Mouse (Mus musculus): ENCODE results near the gene Bloc1s6.

The Bloc1s6 gene

DNA sequence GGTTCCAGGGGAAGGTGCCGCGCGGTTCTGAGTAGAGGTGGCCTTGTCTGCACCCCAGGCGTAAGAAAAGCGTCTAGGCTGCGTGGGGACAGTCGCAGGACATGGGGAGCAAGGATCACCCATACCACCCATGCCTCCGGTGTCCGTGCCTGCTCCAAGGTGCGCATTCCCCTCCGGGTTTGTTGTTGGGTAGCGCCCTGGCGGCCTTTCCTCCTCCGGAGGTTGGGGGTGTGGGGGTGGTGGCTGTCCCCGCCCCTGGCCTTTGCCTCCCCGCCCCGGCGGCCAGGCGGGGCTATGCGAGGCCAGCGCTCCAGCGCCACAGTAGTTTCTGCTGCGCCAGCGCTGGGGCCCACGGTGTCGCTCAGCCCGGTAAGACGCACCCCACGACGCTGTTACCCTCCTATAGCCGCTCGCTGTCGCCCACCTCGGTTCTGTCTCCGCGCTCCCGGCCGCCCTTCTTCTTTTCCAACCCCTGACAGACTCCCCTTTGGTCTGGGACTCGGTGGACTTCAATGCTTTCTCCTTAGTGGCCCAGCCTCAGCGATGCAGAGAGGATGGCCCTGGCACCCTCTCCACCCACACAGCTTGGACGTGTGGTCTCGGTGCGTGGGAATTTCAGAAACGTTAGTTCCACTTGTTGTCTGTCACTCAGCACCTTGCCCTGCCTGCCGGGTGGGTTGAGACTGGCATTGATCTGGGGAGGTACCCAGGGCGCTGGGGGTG lies 26.9 kb downstream of the Bloc1s6 start, which contains the start of gene Sqor:
TSS of gene Sqor (plus strand) at position 167 of the 723 bp plus-strand sequence.
- DNase-seq = peak; percentile 32

DNA sequence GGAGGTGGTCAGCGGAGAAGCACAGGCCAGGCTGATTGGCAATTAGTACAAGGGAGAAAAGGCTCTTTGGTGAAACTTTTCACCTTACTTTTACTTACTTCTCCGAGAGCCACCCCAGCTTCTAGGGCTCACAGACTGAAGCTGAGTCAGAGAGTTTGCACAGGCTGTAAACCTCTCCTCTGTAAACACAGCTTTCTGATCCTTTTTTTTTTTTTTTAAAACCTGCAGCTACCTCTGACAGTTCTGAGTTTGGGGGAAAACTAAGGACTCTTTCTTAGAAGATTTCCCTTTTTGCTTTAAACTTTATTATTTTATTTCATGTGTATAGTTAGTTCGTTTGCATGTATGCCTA lies 27.5 kb downstream of the Bloc1s6 start:
- no peak for DNase-seq

DNA sequence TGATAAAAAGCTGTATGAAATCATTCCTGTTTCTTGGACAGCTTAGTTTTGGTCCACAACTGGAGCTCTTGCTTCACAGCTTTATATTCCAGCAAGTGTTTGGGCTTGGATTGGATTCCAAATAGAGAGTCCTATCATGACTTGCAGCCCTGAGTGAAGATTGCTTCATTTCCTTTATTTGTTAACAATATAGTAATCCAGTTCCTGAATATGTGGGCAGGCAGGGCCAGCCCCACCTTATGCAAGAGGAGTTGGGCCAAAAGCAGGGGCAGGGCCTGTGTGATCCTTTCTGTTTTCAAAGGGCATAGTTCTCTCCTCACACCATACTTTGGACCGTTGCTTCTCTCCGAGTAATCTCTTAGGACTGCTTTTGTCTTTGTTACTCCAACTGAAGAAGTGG lies 32.7 kb downstream of the Bloc1s6 start:
- DNase-seq = no peak

DNA sequence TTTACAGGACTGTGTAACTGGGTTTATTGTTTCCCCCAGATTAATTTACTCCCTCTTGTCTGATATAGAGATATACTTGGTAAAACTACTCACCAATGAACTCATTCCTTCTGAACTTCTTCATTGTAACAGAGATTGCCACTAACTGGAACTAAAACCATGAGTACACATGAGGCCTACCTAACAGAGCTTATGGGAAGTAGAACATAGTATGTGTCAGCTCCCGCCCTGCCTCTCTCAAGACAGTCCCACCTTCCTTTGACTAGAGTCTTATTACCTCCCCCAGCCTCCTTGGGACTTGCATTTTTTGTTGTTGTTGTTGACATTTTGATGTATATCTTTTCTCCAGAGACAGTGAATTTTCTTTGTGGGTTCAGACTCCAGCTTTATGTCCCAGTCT lies 34.6 kb downstream of the Bloc1s6 start:
- no peak for DNase-seq

DNA sequence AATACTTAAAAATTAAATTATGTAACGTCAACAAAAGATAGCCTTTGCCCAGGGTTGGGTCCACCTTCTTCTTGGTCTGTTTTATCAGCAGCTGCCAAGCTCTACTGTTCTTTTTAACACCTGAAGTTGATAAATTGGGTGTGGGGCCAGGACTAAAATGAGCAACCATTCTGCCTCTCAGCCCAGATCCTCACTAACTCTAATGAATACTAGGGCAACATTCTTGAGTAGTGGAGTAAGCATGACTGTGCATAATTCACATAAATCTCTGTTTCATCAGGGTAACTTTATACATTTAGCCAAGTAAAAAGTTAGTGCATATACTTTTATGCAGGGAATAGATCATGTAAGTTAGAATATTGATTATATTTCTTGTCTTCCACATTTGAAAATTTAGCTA lies 37.2 kb downstream of the Bloc1s6 start:
- no peak for DNase-seq

DNA sequence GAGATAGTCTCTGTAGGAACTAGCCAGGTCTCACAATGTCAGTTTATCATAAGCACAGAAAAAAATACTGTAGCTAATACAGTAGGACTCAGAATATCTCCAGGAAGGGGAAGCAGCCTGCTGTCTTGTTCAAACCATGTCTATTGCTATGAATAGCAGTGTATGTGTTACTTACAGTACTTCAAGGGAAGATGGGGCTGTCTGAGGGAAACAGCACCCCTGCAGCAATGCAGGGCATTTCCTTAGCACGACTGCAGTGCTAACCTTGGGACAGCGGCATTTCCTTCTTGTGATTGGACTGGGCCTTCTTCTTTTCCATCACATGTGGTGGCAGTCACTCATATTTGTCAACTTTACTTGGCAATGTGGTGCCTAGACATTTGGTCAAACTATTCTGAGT lies 38.5 kb downstream of the Bloc1s6 start:
- DNase-seq = no peak

DNA sequence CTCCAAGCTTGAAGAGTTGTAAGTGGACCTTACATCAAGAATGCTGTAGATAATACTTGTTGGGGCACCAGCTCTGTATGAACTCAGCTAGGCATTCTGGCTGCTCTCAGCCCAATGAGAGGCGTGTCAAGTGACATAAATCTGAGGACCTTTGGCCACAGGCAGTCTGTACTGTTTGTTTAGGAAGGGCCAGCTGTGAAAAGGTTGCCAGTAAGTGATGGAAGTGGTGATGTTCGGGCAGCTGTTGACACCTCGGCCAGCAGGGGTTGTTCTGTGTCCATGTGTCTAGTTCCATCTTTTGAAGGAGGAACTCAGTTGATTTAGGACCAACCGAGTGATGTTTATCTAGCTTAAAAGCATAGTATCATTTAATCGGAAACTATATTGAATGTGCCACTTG lies 41.7 kb downstream of the Bloc1s6 start:
- no peak for DNase-seq

DNA sequence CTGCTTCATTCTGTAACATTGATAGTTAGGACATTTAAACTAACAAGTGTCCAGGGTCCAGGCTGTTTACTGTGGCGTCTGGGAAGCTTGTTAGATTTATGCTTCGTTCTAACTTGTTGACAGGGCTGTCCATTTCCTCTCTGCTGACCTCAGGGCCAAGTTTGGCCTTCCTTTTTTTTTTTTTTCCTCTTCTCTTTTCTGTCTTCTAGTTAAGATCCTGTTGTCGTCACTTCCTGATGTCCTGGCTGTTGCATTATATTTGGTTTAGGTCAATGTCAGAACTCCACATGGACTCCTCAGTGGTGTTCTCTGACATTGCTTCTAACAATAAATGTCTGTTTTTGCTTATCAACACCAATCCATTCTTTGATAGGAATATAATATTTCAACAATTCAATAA lies 42.1 kb downstream of the Bloc1s6 start:
- DNase-seq = no peak

DNA sequence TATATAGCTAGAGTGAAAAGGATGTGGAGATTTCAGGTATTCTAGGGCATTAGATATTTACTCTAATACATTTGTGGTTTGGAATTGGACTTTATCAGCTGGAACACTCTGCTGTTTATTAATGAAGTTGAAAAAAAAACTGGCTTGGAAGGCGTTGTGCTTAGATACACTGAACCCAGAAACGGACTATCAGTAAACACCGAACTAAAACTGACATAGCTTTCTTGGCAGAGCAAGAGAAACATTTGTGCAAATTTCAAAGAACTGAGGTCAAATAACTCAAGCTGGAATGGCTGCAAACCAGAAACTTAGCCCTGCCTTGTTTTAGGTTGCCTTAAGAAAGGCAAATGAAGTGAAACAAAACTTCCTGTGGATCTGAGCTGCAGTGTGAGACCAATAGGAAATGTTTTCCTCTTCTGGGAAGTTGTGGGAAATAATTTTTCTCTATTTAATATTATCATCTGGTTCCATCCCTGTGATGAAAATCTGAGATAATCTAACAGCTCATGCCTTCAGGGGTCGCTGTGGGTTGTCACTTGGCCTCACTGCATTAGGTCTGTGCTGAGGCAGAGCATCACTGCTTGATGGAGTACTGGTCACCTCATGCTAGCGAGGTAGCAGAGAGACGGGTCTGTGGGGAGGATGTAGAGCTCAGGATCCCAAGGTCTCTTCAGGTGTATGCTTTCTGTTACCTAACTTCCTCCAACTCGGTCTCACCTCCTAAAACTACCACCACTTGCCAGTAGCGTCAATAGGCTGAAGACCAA lies 43.5 kb downstream of the Bloc1s6 start:
- DNase-seq = no peak

DNA sequence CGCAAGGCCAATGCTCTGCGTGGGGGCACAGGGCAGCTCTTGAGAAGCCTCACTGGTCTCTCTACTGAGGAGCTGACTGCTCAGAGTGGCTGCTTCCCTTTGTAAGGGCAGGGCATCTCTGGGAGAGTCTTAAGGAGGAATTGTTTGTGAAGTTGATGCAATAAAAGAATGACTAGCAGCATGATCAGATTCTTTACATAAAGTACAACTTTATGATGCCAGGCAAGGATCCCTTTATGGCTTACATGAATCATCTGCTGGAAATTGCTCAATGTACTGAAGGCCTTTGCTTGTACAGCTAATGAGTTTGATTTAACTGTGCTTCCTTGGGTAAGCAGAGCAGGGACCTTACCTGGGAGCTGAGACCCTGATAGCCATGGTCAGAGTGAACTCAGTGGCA lies 45.4 kb downstream of the Bloc1s6 start:
- no peak for DNase-seq

DNA sequence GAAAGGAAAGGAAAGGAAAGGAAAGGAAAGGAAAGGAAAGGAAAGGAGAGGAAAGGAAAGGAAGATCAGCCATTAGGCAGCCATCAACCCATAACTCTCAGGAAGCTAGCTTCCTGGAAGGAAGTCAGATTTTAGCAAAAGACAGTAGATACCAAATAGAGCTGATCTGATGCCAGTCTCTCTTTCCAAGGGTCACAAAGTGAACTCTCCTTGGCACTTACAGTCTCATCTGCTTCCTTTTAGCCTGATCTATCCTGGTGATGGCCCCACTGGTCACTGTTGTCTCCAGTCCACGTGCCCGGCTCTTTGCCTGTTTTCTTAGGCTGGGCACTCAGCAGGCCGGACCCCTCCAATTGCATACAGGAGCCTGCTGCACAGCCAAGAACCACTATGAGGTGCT lies 46.4 kb downstream of the Bloc1s6 start:
- no peak for DNase-seq

DNA sequence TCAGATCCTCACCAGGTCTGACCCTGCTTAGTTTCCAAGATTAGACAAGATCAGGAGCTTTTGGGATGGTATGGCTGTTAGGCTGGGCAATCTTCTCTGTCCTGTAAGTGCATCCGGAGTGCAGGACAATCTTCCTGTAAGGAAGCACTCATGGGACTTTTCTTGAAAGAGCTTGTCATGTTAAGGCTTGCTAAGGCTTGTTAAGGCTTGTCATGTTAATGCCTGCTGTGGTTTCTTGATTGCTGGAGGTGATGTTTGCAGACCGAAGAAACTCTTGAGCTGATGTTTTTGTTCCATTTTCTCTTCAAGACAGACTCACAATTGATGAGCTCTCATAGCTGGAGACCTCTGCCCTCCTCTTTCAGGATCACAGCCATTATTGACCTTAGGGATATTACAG lies 47.9 kb downstream of the Bloc1s6 start:
- no peak for DNase-seq

DNA sequence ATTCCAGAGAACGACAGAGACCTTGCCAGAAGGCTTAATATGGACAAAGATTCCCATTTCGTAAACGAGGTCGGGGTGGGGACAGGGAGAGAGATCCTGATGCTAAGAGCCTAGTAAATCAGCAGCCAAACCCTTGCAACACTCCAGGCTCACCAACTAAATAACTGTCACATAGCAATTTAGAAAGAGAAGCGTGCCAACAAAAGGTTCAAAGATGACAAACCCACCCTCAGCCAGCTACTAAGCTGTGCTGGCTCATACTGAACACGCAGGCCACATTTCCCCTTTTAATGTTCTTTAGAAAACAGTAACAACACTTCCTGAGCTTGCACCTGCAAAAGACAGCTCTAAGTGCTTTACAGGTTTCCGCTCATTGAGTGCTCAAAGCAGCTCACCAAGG lies 51.0 kb downstream of the Bloc1s6 start:
- no peak for DNase-seq

DNA sequence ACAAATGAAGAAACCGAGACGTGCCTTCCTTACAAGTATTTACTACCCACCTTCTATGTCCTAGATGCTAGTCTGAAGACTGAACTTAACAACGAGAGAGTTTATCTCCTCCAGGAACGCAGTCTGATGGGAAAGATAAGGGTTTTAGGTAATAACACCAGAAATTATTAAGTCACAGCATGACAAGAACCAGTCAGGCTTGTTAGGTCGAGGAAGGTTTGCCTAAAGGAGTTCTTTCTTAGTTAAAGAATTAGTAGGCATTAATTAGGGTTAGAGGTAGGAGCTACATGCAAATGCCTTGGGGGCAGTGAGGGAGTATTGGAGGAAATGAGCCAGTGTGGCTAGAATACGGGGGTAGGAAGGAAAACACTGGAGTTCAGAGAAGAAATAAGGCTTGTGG lies 51.4 kb downstream of the Bloc1s6 start:
- DNase-seq = no peak
